Mouse (Mus musculus): ENCODE measurements around the gene Uqcc2. TPM values are rescaled to one million over a fixed set of nuclear protein-coding genes. Genes with fewer than 3 reads are reported as not detected.

The Uqcc2 gene
- polyA plus RNA-seq, 1 experiment from 2014 or later: 350 TPM

DNA sequence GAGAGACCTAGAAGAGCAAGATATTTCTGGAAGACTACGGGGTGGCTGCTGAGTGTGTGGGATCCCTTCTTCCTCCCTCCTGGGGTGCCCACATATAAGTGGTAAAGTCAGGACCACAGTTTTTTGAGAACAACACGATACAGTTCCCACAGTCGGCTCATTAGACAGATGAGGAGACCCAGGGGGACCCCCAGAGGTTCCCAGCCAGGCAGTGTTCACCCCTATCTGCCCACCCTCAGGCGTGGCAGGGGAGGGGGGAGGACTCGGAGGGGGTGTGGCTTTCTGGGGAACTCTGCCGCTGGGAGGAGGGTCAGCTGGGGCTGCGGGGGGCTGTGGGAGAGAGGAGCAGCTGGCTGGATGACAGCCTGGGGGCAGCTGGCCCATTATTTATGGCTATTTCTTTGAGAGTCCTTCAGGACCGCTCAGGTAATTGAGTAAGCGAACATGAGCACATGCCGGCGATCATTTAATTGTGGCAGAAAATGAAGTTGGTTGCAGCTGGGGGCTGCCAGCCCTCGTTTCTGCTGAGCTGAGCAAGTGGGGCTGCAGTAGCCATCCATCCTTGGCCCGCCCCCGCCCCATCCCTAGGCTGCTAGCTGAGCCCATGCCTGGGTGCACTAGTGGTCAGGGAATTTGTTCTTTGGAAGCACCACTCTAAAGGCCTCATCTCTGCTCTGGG lies 41.6 kb upstream of the Uqcc2 start:
- DNase-seq (ENCODE audit: low spot score) (peak; percentile 58), ATAC-seq (ENCODE audit: low read depth) (peak; percentile 67)
- Histone ChIP-seq H3K27ac (replicated peaks; ENCODE audit: low read depth, low read length) (no peak overlapping the region), H3K36me3 (ENCODE audit: control insufficient read depth, insufficient read depth, low read length) (no peaks in the 10 kb centered on the region), H3K4me3 (ENCODE audit: low read depth, low read length) (no peak overlapping the region), H3K4me1 (ENCODE audit: control insufficient read depth, insufficient read depth, low read length) (peaks cover 14% of the 10 kb centered on the region), H3K4me2 (ENCODE audit: low read depth, low read length) (peak overlapping the region; percentile 5; the same call in 1 of the 2 replicates), H3K27me3 (replicated peaks; ENCODE audit: control insufficient read depth, insufficient read depth, low read length) (no peaks in the 10 kb centered on the region), H3K9ac (ENCODE audit: low read depth, low read length) (no peak overlapping the region), H3K9me3 (ENCODE audit: control insufficient read depth, low read length) (no peaks in the 10 kb centered on the region)
- 31% methylated on average over 13 of the region's 14 CpGs for WGBS

DNA sequence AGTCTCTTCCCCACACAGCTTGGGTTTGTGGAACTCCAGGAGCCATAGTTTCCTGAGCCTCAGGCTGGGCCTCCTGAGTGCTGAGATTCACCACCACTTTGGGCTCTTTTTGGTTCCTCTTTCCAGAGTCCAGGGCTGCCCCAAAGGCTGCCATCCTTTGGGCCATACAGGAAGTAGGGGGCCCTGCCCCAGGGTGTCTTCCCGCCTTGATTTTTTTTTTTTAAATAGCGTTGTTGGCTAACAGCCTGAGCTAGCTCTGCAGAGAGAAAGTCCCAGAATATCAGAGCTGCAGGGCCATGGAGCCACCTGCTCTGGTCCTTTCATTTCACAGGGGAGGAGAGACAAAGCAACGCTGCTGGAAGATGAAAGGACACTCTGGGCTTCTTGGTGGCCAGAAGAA lies 40.0 kb upstream of the Uqcc2 start:
- 69% methylated on average over 3 of the region's 3 CpGs for WGBS

DNA sequence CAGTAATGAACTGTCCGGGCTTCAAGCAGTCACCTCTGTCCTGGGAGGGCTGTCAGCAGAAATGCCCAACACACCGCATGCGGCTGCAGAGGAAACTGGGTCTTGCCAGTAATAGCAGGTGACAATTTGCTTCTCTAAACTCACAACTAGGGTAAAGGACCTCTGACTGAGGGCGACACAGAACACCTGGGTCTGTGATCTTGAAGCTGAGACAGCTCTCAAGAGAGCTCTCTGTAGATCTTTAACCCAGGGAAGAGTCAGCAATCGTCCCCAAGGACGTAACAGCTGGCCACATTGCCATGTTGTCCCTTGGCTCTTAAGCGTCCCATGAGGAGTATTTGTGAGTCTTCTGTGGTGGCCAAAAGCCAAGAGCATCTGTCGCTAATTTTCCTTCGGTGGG lies 38.7 kb upstream of the Uqcc2 start:
- 78% methylated on average over 9 of the region's 9 CpGs for WGBS
- no peak overlapping the region for H3K4me2 ChIP-seq (ENCODE audit: low read depth, low read length)
- H3K4me3 ChIP-seq (ENCODE audit: low read depth, low read length): no peak overlapping the region
- H3K27me3 ChIP-seq (replicated peaks; ENCODE audit: control insufficient read depth, insufficient read depth, low read length): no peaks in the 10 kb centered on the region
- H3K4me1 ChIP-seq (ENCODE audit: control insufficient read depth, insufficient read depth, low read length): peaks cover 17% of the 10 kb centered on the region
- H3K27ac ChIP-seq (replicated peaks; ENCODE audit: low read depth, low read length): no peak overlapping the region
- H3K9ac ChIP-seq (ENCODE audit: low read depth, low read length): no peak overlapping the region
- no peaks in the 10 kb centered on the region for H3K9me3 ChIP-seq (ENCODE audit: control insufficient read depth, low read length)
- no peaks in the 10 kb centered on the region for H3K36me3 ChIP-seq (ENCODE audit: control insufficient read depth, insufficient read depth, low read length)
- DNase-seq (ENCODE audit: low spot score) (no peak), ATAC-seq (ENCODE audit: low read depth) (no peak)

More for the DNA sequence above, 40.0 kb upstream of the Uqcc2 start:
- H3K9me3 ChIP-seq (ENCODE audit: control insufficient read depth, low read length): no peaks in the 10 kb centered on the region
- no peak for DNase-seq (ENCODE audit: low spot score)
- no peaks in the 10 kb centered on the region for H3K27me3 ChIP-seq (replicated peaks; ENCODE audit: control insufficient read depth, insufficient read depth, low read length)
- H3K4me3 ChIP-seq (ENCODE audit: low read depth, low read length): no peak overlapping the region
- H3K4me1 ChIP-seq (ENCODE audit: control insufficient read depth, insufficient read depth, low read length): peaks cover 17% of the 10 kb centered on the region
- no peak overlapping the region for H3K9ac ChIP-seq (ENCODE audit: low read depth, low read length)
- no peak overlapping the region for H3K4me2 ChIP-seq (ENCODE audit: low read depth, low read length)
- no peaks in the 10 kb centered on the region for H3K36me3 ChIP-seq (ENCODE audit: control insufficient read depth, insufficient read depth, low read length)
- ATAC-seq (ENCODE audit: low read depth): no peak
- no peak overlapping the region for H3K27ac ChIP-seq (replicated peaks; ENCODE audit: low read depth, low read length)

DNA sequence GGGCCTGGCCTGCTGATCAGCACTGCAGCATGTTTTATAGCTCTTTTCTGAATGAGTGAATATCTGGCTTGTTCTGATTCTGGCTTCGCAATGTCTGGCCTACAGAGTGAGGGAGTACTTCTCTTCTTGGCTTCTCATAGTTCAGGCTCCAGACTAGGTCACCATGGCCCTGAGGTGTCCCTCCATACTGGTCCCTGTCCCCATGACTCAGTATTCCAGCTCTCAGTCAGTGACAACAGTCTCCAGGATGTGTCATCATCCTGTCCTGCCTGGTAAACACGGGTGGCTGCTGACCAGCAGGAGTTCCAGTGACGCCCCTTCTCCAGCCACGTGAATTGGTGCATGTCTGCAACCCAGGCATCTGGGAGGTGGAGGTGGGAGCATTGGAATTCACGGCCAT lies 37.4 kb upstream of the Uqcc2 start:
- Histone ChIP-seq H3K4me2 (ENCODE audit: low read depth, low read length) (no peak overlapping the region), H3K9me3 (ENCODE audit: control insufficient read depth, low read length) (no peaks in the 10 kb centered on the region), H3K4me3 (ENCODE audit: low read depth, low read length) (no peak overlapping the region), H3K27me3 (replicated peaks; ENCODE audit: control insufficient read depth, insufficient read depth, low read length) (no peaks in the 10 kb centered on the region), H3K36me3 (ENCODE audit: control insufficient read depth, insufficient read depth, low read length) (no peaks in the 10 kb centered on the region), H3K9ac (ENCODE audit: low read depth, low read length) (no peak overlapping the region), H3K4me1 (ENCODE audit: control insufficient read depth, insufficient read depth, low read length) (peaks cover 17% of the 10 kb centered on the region), H3K27ac (replicated peaks; ENCODE audit: low read depth, low read length) (no peak overlapping the region)
- DNase-seq (ENCODE audit: low spot score) (no peak), ATAC-seq (ENCODE audit: low read depth) (no peak)
- 75% methylated on average over 5 of the region's 5 CpGs for WGBS

DNA sequence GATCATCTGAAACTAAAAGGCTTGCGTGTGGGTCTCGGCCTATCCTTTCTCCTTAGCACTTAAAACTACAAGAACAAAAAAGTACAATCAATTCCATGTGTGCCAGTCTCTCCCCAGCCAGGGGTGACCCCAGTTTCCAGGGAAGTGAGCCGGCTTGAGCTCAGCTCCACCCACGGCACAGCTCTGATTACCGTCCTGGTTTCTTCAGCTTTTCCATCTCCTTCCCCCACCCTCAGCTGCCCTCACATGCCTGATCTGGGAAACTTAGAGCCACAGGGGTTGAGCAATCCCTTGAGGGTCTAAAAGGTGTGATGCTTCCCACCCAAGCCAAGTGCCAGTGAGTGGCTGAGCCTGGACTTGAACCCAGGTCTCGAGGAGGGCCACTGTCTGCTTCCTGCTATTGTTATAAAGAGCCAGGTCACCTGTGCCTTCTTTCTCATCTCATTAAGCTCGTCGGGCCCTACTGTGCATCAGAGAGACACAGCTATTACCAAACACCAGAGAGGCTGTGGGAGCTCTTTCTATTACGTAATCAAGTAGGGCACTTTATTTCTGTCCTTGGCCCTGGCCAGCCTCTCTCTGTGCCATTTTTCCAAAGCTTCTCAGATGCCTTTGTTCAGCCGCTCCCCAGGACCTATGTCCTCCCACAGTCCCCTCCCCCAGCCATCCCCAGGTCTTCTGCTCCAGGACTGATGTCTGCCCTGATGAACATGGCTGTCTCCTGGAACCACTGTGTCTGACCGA lies 36.4 kb upstream of the Uqcc2 start:
- ATAC-seq (ENCODE audit: low read depth): peak; percentile 69
- H3K27ac ChIP-seq (replicated peaks; ENCODE audit: low read depth, low read length): peak overlapping the region; percentile 50
- WGBS: 42% methylated on average over 11 of the region's 11 CpGs

DNA sequence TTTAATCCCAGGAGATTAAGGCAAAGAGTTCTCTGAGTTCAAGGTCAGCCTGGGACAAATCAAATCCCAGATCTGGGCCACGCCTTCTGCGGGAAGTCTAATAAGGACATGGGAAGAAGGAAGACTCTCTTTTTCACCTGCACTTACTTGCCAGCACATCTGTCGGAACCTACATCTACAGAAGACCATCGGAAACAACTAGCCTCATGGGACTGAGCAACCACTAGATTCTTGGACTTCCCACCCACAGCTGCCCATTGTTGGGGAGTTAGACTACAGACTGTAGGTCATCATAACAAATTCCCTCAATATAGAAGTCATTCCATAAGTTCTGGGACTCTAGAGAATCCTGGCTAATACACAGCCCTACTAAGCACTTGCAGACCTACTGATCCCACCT lies 34.9 kb upstream of the Uqcc2 start:
- 96% methylated on average over 4 of the region's 4 CpGs for WGBS
- Histone ChIP-seq H3K4me2 (ENCODE audit: low read depth, low read length) (no peak overlapping the region), H3K27ac (replicated peaks; ENCODE audit: low read depth, low read length) (no peak overlapping the region), H3K36me3 (ENCODE audit: control insufficient read depth, insufficient read depth, low read length) (no peaks in the 10 kb centered on the region), H3K27me3 (replicated peaks; ENCODE audit: control insufficient read depth, insufficient read depth, low read length) (no peaks in the 10 kb centered on the region), H3K9ac (ENCODE audit: low read depth, low read length) (no peak overlapping the region), H3K4me3 (ENCODE audit: low read depth, low read length) (no peak overlapping the region), H3K4me1 (ENCODE audit: control insufficient read depth, insufficient read depth, low read length) (peaks cover 8% of the 10 kb centered on the region), H3K9me3 (ENCODE audit: control insufficient read depth, low read length) (no peaks in the 10 kb centered on the region)
- DNase-seq (ENCODE audit: low spot score) (no peak), ATAC-seq (ENCODE audit: low read depth) (no peak)

More for the DNA sequence above, 36.4 kb upstream of the Uqcc2 start:
- Histone ChIP-seq H3K27me3 (replicated peaks; ENCODE audit: control insufficient read depth, insufficient read depth, low read length) (no peaks in the 10 kb centered on the region), H3K4me2 (ENCODE audit: low read depth, low read length) (no peak overlapping the region; the same call in 1 of the 2 replicates), H3K36me3 (ENCODE audit: control insufficient read depth, insufficient read depth, low read length) (no peaks in the 10 kb centered on the region), H3K4me1 (ENCODE audit: control insufficient read depth, insufficient read depth, low read length) (peaks cover 8% of the 10 kb centered on the region), H3K9ac (ENCODE audit: low read depth, low read length) (no peak overlapping the region), H3K9me3 (ENCODE audit: control insufficient read depth, low read length) (no peaks in the 10 kb centered on the region), H3K4me3 (ENCODE audit: low read depth, low read length) (no peak overlapping the region)
- DNase-seq (ENCODE audit: low spot score): peak; percentile 74

DNA sequence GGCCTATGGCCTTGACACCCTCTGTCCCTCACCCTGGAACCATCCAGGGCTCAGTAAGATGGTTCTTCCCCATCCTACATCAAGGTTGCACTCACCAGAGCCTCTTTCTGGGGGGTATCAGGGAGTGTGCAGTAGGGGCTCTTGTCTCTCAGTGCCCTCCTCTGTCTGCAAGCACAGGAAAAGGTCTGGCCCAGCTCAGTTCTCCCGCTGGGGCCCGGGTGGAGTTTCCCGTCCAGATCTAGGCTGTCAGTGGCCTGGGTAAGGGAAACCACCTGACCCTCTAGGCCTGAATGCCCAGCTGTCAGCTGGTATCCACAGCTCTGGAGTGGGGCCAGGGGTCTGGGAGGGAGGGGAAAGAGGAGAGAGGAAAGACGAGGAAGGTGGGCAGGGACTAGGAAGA lies 33.8 kb upstream of the Uqcc2 start, which contains the start of gene Ip6k3:
Ip6k3 (minus strand) TSS at position 251 of the 400 bp plus-strand sequence.
- no peak within 1 kb of the TSS for H3K27ac ChIP-seq (replicated peaks; ENCODE audit: low read depth, low read length)
- no peak for ATAC-seq (ENCODE audit: low read depth)
- WGBS: 55% methylated on average over 4 of the region's 4 CpGs

DNA sequence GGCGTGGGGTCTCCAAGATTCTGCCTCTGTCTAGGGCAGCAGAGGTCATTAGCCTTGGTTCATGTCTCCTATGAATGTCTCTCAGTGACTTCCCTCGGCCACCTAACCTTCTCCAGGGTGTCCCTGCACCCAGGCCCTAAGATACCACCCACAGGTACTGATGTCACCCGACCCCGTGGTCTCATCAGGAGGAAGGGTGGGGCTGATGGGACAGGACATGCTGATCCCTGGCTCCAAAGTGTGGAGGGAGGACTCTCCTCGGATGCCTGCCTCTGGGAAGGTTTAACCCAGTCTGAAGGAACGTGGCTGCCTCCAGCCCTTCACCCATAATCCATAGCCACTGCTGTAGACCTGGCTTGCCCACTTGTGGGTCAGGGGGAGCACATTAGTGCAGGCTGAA lies 33.2 kb upstream of the Uqcc2 start:
- Histone ChIP-seq H3K4me2 (ENCODE audit: low read depth, low read length) (no peak overlapping the region), H3K27me3 (replicated peaks; ENCODE audit: control insufficient read depth, insufficient read depth, low read length) (no peaks in the 10 kb centered on the region), H3K9me3 (ENCODE audit: control insufficient read depth, low read length) (no peaks in the 10 kb centered on the region), H3K4me1 (ENCODE audit: control insufficient read depth, insufficient read depth, low read length) (peaks cover 8% of the 10 kb centered on the region), H3K4me3 (ENCODE audit: low read depth, low read length) (no peak overlapping the region), H3K9ac (ENCODE audit: low read depth, low read length) (no peak overlapping the region), H3K27ac (replicated peaks; ENCODE audit: low read depth, low read length) (no peak overlapping the region), H3K36me3 (ENCODE audit: control insufficient read depth, insufficient read depth, low read length) (no peaks in the 10 kb centered on the region)
- WGBS: 71% methylated on average over 6 of the region's 6 CpGs
- no peak for ATAC-seq (ENCODE audit: low read depth)
- no peak for DNase-seq (ENCODE audit: low spot score)

More for the DNA sequence above, 33.8 kb upstream of the Uqcc2 start, which contains the start of gene Ip6k3:
- no peaks in the 10 kb centered on the region for H3K9me3 ChIP-seq (ENCODE audit: control insufficient read depth, low read length)
- H3K36me3 ChIP-seq (ENCODE audit: control insufficient read depth, insufficient read depth, low read length): no peaks in the 10 kb centered on the region
- H3K4me2 ChIP-seq (ENCODE audit: low read depth, low read length): no peak within 1 kb of the TSS
- DNase-seq (ENCODE audit: low spot score): peak; percentile 41
- H3K4me3 ChIP-seq (ENCODE audit: low read depth, low read length): no peak within 1 kb of the TSS
- H3K9ac ChIP-seq (ENCODE audit: low read depth, low read length): no peak within 1 kb of the TSS
- peaks cover 8% of the 10 kb centered on the region for H3K4me1 ChIP-seq (ENCODE audit: control insufficient read depth, insufficient read depth, low read length)
- no peaks in the 10 kb centered on the region for H3K27me3 ChIP-seq (replicated peaks; ENCODE audit: control insufficient read depth, insufficient read depth, low read length)
